Mouse (Mus musculus): ENCODE results near the gene Dusp1.

DNA sequence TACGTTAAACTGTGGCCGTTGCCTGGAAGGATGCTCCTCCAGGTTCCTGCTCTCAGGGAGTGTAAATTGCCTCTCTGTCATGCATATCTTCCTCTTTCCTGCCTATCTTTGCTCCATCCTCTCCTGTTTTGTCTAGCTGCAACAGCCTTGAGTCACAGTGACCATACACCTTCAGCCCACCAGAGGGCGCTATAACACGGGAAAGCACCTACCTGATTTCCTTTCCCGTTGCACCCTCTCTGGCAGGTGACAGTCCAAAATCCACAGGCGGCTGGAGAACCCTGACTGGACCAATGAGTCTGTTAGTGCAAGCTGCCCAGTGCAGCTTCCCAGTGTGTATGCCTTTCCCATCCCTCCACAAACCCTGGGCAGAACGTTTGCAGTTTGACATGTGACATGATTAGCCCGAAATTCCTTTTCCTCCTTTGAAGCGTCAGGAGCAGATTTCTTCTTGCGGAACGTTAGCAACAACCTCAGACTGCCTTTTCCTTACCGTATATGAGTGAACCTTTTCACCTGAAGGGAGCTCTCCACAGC, 99.2 kb downstream of the Dusp1 start:
- TF ChIP-seq CTCF (IDR thresholded peaks at IDR 0.05; ENCODE audit: low read depth, low read length) (peak; percentile 90), GATA2 (IDR thresholded peaks at IDR 0.05; ENCODE audit: borderline replicate concordance, low read depth, low read length) (no peak)
